Mouse (Mus musculus) frontal cortex, postnatal 10 days (tissue): ENCODE measurements around the gene Shf.

ENCODE experiments used
- DNase-seq, 2 experiments: peaks; one replicate each; pipeline ENCODE4 v3.0.0; 2022; ENCODE audit warnings: low spot score in 2 of 2, mixed read lengths in 1 of 2

Shf gene

GRCm38 (mm10) chr2:122302574-122303241 is 66.3 kb downstream of the Shf start:
- peak; percentile 46 to 58 for DNase-seq

- no peak for DNase-seq
Observed at GRCm38 (mm10) chr2:122301921-122302573, 66.9 kb downstream of the Shf start.

- peak in 1 of 2 experiments; percentile 34 for DNase-seq
Observed at GRCm38 (mm10) chr2:122301081-122301920, 67.7 kb downstream of the Shf start.

GRCm38 (mm10) chr2:122300656-122301020 is 68.3 kb downstream of the Shf start:
- DNase-seq = no peak

- DNase-seq = no peak
Observed at GRCm38 (mm10) chr2:122299911-122300655, 68.9 kb downstream of the Shf start.
